Mouse (Mus musculus): ENCODE results near the gene Tnnc2.
A peak's percentile ranks its signal among the peaks of the same experiment; 100 is the strongest.
"Not testable (repeated sequence)": the region's sequence is repeated elsewhere in the genome, so short reads cannot be mapped to it uniquely, and the experiment has no call there.

Tnnc2 gene

DNA sequence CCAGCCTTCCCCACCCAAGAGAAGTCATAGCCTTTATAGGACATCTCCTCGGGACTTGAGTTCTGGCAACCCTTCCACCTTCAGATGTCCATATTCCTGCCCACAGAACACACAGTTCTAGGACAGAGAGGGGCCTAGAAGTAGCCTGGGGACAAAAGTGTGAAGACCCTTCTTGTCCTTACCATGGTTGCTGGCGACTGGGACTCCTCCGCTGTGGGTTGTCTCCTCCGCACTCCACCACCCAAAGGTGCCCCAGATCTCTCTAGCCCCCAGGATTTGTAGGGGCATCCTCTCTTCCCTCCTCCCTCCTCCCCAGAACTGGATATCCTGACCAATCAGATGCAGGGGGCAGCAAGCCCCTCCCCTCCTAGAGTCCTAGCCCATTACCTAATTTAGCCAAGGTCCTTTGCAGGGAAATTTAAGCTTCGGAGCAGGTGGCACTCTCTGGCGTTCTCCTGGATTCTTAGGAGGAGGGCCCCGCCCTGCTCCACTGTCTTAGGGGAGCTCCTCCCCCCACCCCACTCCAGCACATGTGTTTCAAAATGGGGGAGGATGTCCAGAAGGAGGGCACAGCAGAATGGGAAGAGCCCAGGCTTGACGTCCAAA lies at the start of gene Tnnc2:
TSS of gene Tnnc2 (minus strand) at position 487 of the 606 bp plus-strand sequence.
- DNase-seq (ENCODE audit: low spot score), result no peak

GRCm38 (mm10) chr2:164829090-164829489 lies 49.3 kb upstream of the Tnnc2 start:
- no peak for DNase-seq (ENCODE audit: low spot score)

GRCm38 (mm10) chr2:164828437-164828836 lies 48.7 kb upstream of the Tnnc2 start, which contains the start of gene Spata25:
Gene Spata25 (minus strand): TSS chr2:164828537.
- DNase-seq (ENCODE audit: low spot score), result no peak

DNA sequence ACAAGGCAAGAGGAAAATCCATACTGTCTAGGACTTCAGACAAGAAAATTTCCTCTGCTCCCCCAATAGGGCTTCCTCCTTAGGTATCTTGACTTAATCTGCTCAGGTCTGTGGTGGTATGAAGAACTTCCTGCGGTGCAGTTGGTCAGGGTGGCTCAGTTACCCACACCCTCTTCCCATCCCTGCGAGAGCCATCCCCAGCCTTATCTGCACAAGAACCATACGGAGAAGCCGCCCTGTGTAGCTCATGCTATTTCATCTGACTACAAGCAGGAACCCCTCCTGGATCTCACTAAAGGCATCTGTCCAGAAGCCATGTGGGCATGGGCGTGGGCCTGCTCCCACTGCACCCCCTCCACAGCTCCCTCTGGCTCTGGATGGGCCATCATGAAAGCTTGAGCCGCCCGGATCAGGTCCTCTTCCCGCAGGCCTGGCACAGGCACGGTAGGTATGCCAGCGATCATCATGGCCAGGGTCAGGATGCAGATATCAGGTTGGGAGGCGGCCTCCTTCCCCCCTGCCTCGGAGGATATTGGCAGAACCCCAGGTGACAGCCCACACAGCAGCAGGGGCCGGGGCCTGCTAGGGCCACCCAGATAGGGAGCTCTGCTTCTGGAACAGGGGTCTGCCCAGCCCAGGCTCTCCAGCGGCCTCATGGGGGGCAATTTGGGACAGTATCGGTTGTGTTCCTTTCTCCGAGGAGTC lies 47.5 kb upstream of the Tnnc2 start:
- no peak for DNase-seq (ENCODE audit: low spot score)

- no peak for DNase-seq (ENCODE audit: low spot score)
Observed at GRCm38 (mm10) chr2:164825521-164825920, 45.8 kb upstream of the Tnnc2 start.

DNA sequence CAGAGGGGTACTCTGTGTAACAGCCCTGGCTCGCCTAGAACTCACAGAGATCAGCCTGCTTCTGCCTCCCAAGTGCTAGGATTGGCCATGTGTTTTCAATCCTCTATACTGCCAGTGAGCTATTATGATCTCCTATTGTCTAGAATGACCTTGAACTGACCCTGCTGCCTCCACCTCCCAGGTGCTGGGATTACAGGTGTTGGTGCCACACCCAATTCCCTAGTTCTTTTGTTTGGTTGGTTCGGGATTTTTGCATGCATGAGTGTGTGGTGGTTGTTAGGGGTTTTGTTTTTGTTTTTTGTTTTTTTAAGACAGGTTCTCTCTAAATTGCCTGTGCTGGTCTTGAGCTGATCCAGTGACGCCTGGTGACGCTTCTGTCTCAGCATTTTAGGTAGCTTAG lies 44.2 kb upstream of the Tnnc2 start:
- no peak for DNase-seq (ENCODE audit: low spot score)

DNA sequence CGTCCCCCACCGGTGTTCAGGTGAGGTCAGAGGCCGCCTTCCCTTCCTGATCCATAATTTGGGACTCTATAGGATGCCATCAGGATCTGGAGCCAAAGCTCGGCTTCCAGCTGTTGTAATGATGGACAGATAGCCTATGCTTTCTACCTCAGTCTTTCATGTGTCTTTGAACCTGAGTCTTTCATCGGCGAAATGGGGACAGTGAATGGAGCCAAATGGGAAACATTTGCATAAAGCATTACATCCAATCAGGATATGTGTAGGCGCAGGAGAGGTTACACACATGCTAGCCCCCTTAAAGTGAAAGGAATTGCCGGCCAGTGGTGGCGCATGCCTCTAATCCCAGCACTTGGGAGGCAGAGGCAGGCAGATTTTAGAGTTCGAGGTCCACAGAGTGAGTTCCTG lies 43.4 kb upstream of the Tnnc2 start:
- DNase-seq (ENCODE audit: low spot score), result peak; percentile 60

DNA sequence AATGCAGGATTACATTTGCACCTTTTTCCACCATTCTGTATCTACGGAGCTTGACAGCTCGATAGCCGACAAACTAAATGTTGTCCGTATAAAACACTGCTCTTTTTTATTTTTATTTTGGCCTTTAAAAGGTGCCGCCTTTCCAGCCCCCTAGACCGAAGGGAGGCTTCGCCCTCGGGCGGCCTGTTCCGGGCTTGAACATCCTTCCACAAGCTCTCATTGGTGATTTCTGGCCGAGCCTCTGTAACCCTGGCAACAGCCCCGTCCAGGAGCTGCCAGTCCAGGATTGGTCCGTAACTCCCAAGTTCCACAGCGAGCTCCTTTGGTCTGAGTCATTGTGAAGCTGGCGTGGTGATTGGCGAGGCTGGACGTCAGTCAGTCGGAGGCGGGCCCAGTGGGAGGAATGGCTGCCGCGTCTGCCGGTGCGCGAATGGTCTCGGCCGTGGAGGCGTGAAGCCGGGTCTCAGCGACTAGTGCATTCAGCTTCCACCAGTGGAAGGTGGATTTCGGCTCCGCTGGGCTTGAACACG lies 42.9 kb upstream of the Tnnc2 start, which contains the start of gene Zswim1:
TSS of gene Zswim1 (plus strand) at position 51 of the 530 bp plus-strand sequence.
- DNase-seq (ENCODE audit: low spot score), result peak; percentile 98

GRCm38 (mm10) chr2:164821060-164821459 lies 41.3 kb upstream of the Tnnc2 start:
- no peak for DNase-seq (ENCODE audit: low spot score)

DNA sequence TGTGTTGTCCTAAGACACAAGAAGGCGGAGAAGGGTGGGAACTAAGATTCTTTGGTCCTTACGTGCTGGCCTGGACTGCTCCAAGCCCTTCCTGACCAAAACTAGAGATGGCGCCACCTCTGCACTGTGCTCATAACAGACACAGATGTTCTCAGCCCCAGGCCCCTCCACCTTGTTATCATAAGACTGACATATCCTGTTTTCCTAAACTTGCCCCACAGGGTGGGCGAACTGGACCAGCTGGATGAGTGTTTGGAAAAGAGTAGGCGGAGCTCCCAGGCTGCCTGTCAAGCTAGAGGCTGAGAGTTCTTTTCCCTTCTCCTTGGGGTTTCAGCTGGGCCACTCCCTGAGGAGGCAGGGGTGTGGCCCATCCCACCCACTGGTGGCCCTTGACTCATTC lies 37.9 kb upstream of the Tnnc2 start:
- no peak for DNase-seq (ENCODE audit: low spot score)

DNA sequence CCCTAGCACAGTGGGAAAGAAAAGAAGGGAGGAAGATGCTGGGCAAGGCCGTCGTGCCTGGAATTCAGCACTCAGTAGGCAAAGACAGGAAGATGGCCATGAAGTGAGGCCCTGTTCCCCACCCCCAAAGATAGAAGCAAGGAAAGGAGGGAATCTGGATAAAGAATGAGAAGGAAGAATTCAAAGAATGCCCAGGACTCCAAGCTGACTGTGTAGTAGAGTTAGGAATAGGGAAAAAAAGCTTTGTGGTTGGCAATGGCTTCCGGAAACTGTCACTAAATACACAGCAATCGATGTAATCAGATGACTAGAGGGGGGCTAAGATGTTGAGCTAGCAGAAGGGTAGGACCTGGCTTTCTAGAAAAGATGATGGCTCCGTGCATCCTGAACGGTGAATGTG lies 37.4 kb upstream of the Tnnc2 start:
- DNase-seq (ENCODE audit: low spot score), result no peak

DNA sequence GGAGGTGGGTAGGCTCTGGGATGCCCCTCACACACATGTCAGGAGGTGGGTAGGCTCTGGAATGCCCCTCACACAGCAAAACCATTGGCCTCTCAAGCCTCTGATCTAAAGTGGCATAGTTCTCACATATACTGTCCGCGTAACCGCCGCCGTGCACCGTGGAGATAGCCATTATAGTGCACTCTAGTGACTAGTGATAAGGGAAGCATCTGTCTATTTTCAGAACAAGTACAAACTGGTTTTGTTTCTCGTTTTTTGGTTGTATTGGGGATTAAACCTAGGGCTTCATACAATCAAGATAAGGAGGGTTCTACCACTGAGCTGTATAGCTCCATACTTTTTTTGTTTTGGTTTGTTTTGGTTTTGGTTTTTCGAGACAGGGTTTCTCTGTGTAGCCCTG lies 36.1 kb upstream of the Tnnc2 start:
- no peak for DNase-seq (ENCODE audit: low spot score)

DNA sequence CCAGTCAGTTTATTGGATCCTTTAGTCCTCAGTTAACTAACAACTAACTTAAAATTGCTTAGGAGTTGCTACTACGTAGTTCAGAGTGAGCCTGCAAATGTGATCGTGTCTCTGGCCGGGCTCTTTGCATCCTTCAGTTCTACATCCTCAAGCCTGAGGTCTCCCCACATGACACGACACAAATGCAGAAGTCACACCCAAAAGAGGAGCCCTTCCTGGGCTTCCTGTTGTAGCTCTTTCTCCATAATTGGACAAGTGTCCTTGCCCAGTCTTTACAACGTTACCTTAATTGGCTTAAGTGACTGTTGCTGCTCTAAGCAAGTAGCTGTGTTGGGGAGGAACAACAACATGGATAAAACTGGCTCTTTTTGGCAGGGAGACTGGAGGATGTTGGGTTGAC lies 35.6 kb upstream of the Tnnc2 start:
- DNase-seq (ENCODE audit: low spot score), result no peak

- DNase-seq (ENCODE audit: low spot score), result no peak
Observed at GRCm38 (mm10) chr2:164813557-164813956, 33.8 kb upstream of the Tnnc2 start.

DNA sequence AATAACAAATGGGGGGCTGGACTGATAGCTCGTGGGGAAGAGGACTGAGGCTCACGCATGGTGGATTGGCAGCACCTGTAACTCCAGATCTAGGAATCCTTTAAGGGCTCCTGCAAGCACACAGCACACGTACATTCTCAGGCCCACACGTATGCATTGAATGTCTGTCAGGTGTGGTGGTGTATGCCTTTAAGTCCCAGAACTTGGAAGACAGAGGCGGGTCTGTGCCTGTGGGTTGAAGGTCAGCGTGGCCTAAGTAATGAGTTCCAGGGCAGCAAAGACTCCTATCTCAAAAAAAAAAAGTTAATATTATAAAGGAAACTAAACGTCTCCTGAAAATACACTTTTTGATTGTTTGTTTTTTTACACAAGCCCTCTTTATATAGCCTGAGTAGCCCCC lies 26.8 kb upstream of the Tnnc2 start:
- peak; percentile 51 for DNase-seq (ENCODE audit: low spot score)

DNA sequence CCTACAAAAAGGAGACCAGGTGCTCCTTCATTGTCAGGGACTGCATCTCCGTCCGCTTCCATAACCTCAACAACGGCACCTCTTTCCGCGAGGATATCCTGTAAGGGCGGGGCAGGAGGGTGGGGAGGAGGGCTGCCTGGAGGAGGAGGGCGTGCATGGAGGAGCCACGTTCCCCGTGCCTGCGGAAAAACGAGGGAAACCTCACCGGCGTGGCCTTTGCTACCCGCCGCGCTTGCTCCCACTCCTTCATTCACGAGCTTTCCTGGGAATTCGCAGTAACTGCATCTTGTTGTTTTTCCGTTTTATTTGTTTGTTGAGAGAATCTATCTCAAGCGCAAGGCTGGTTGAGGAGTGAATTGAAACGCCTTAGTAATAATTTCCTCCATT lies 25.6 kb upstream of the Tnnc2 start:
- DNase-seq (ENCODE audit: low spot score), result no peak

DNA sequence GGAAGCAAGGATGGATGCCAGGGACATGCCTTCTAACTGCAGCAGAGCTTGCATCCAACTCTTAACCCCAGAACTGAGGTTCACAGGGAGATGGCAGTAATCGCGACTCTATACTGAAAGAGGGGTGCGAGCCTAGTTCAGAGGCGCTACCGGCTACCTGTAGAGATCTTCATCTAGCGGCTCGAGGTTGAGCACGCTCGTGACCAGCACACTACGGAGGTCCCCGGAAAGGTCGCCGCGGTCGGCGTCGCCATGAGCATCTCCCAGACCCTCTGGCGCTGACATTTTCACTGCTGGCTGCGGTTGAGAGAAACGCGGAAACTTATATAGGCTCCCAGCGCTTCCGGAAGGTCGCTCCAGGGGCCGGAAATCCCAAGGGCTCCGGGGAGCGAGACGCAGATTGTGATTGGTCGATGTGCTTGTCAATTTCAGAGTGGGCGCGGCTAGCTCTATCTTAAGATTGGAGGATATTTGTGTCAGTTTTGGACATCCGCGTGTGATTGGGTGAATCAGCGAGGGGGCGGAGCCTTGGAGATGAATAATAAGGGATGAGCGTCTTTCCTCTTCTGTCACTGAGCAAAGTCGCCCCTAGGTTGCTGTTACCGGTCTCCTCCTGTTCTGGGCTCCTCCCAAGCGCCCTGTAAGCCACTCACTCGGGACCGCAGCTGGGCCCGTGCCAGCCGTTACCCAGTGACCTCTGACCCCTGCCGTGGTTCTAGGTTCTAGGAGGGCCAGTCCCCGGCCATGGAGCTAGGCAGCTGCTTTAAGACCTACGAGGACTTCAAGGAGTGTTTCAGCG lies 25.0 kb upstream of the Tnnc2 start, which contains the start of the genes Acot8 and Zswim3:
TSS of gene Acot8 (minus strand) at position 350 of the 799 bp plus-strand sequence.
TSS of gene Zswim3 (plus strand) at position 566 of the 799 bp plus-strand sequence.
- DNase-seq (ENCODE audit: low spot score), result peak; percentile 99

DNA sequence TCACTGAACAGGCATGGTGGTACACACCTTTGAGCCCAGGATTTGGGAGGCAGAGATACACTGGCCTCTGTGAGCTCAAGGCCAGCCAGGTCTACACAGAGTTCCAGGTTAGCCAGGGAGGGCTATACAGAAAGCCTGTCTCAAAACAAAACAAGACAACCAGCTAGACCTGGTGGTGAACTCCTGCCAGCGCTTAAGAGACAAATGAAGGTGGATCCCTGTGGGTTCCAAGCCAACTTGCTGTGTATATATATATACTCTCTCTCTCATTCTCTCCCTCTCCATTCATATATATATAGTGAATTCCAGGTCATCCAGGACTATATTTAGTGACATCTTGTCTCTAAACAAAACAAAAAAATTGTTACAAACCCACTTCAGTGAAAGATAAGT lies 24.1 kb upstream of the Tnnc2 start:
- no peak for DNase-seq (ENCODE audit: low spot score)

- DNase-seq (ENCODE audit: low spot score), result no peak
Observed at GRCm38 (mm10) chr2:164803201-164803920, 23.6 kb upstream of the Tnnc2 start.

- DNase-seq (ENCODE audit: low spot score), result no peak
Observed at GRCm38 (mm10) chr2:164800252-164801004, 20.7 kb upstream of the Tnnc2 start.

GRCm38 (mm10) chr2:164798554-164798953 lies 18.8 kb upstream of the Tnnc2 start:
- DNase-seq (ENCODE audit: low spot score), result not testable (repeated sequence)

All from yolk sac, embryonic 10.5 days (tissue).